Mouse (Mus musculus) ES-Bruce4 (cell line): ENCODE results near the gene Sv2c.

Experiments used
- CTCF ChIP-seq: IDR thresholded peaks from one replicate; pipeline ENCODE4 v1.8.1; 2011; ENCODE audit warnings: low read depth, low read length
- EP300 ChIP-seq: IDR thresholded peaks from 2 replicates; pipeline ENCODE4 v1.6.1; 2011; ENCODE audit warnings: low read depth, low read length; ENCODE audit not compliant: insufficient read depth
- POLR2A ChIP-seq: IDR thresholded peaks from one replicate; pipeline ENCODE4 v1.8.1; 2011; ENCODE audit warnings: low read length; ENCODE audit not compliant: insufficient read depth

GRCm38 (mm10) chr13:95961191-95961791 is 171.1 kb downstream of the Sv2c start:
- TF ChIP-seq CTCF = no peak
- no peak for TF ChIP-seq EP300
- no peak for TF ChIP-seq POLR2A
